Mouse (Mus musculus): ENCODE data around the gene Ppp1r8. TPM values are rescaled to one million over a fixed set of nuclear protein-coding genes. Genes with fewer than 3 reads are reported as not detected.
"Not testable (repeated sequence)": the region's sequence is repeated elsewhere in the genome, so short reads cannot be mapped to it uniquely, and the experiment has no call there.

Ppp1r8 gene
- polyA plus RNA-seq, 1 experiment from 2014 or later, result 52.8 TPM

DNA sequence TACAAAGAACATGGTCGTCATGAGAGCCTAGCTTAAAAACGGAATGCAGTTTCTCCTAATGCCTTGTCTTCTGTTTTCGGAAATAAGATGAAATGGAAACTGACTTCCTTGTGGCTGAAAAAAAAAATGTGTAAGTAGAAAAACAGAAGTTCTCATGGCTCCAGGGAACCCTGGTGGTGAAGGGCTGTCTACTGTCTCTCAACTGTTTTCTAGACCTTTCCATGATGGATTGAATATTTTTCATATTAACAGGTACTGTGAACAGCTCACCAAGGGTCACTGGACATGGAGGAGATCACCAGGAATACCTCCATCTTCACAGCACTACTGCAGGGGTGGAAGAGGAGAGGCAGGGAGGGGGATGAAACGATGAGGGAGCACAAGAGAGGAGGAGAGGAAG is 44.9 kb downstream of the Ppp1r8 start:
- in situ Hi-C loops (cut with MboI; ENCODE audit: low pct_unique_long_range_greater_than_20kb), result no loop called here
- no peak for TF ChIP-seq CTCF (IDR thresholded peaks at IDR 0.05)
- DNase-seq (ENCODE audit: low read depth, low spot score), result no peak
- POLR2A ChIA-PET, result interaction anchor here (0.7 kb wide), 1 partner anchor 123 kb away, joined by 7 read pairs; no protein-coding TSS in a partner anchor
- H3K27me3 ChIP-seq, result no peaks in the 10 kb centered on the region
- no peak for ATAC-seq
- CTCF ChIA-PET, result interaction anchor here (1.5 kb wide), 1 partner anchor 17 kb away, joined by 4 read pairs; no protein-coding TSS in a partner anchor

DNA sequence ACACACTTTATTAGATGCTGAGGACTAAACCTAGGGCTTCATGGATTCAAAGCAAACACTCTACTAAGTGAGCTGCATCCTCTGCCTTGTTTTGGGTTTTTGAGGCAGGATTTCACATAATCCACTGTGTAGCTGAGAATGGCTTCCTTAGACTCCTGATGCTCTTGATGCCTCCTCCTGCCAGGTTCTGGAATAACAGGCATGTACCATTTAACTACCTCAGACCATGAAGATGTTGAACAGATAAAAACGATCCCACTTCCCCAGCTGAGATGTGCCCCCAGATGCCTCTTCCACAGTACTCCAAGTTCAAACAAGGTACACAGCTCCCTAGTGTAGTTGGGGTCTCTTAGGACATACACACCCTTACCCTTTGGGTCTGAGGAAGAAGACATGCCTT is 45.5 kb downstream of the Ppp1r8 start:
- no peaks in the 10 kb centered on the region for H3K27me3 ChIP-seq
- no peak for TF ChIP-seq CTCF (IDR thresholded peaks at IDR 0.05)
- POLR2A ChIA-PET, result no interaction called here
- DNase-seq (ENCODE audit: low read depth, low spot score) (no peak), ATAC-seq (no peak)
- CTCF ChIA-PET, result interaction anchor here (1.3 to 1.5 kb wide), 2 partner anchors 17 to 26 kb away, joined by 3 to 4 read pairs; no protein-coding TSS in a partner anchor
- in situ Hi-C loops (cut with MboI; ENCODE audit: low pct_unique_long_range_greater_than_20kb), result no loop called here

DNA sequence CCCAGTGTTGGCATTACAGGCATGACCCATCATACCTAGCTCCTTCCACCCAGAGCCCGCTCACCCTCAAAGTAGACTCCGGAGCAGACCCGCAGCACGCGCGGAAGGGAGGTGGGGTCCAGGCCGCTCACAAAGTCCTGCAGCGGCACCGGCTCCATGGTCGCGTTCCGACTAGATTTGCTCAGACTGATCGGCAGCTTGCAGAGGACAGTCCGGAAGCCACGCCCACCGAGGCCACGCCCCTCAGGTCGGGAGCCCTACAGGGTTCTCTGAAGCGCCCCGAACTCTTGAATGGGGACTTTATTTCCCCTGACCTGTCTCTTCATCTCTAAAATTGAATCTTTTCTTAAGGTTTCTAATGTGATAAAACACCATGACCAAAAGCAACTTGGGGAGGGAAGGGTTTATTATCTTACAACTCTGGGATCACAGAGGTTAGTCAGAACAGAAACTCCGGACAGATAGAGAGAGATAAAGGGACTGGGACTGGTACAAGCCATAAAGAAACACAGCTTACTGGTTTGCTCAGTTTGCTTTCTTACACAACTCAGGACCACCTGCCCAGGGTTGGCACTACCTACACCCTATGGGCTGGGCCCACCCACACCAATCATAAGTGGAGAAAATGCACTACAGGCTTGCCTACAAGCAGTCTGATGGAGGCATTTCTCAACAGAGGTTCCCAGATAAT is 46.6 kb downstream of the Ppp1r8 start, which contains the start of gene Themis2:
Gene Themis2, minus strand, starts transcription at position 192 of the 691 bp plus-strand sequence.
- DNase-seq (ENCODE audit: low read depth, low spot score) (no peak), ATAC-seq (no peak)
- in situ Hi-C loops (cut with MboI; ENCODE audit: low pct_unique_long_range_greater_than_20kb), result no loop called here
- POLR2A ChIA-PET, result no interaction called here
- no peaks in the 10 kb centered on the region for H3K27me3 ChIP-seq
- TF ChIP-seq CTCF (IDR thresholded peaks at IDR 0.05), result no peak
- CTCF ChIA-PET, result interaction anchor here (1.3 kb wide), 1 partner anchor 27 kb away, joined by 3 read pairs; no protein-coding TSS in a partner anchor

DNA sequence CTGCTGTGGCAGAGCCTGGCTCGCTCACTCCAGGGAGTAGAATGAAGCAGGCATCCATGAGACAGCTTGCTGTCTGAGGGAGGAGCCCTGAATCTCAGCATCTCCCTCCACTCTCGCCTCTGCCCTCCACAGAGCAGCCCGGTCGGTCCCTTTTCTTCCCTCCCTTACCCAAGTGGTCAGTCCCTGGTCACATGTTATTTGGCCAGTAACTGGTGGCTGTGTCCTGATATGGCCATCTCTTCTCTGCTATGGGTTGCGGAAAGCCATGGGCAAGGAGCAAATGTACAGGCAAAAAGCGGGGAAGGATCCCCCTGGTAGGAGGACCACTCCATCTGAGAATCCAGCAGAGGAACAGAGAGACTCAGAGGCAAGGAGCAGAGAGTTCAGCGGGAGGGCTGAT is 47.8 kb downstream of the Ppp1r8 start:
- in situ Hi-C loops (cut with MboI; ENCODE audit: low pct_unique_long_range_greater_than_20kb), result no loop called here
- DNase-seq (ENCODE audit: low read depth, low spot score), result no peak
- H3K27me3 ChIP-seq, result no peaks in the 10 kb centered on the region
- ChIA-PET POLR2A (no interaction called here), CTCF (no interaction called here)
- no peak for ATAC-seq
- TF ChIP-seq CTCF (IDR thresholded peaks at IDR 0.05), result no peak

DNA sequence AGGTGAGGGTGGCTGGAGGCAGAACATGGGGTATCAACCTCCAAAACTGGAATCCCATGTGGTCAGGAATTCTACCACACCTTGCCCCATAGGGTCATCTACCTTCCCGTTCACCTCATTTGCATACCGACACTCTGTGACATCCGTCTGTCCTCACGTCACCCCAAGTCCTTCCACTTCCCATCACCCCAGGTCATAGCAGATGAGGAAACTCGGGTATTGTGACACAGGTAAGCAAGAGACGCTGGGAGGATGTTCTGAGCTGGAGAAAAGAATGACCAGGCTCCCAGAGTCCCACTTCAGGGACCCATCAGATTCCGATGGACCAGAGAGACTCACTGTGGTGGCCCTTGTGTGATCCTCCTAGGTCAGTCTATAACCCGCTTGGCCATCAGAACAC is 48.2 kb downstream of the Ppp1r8 start:
- CTCF ChIA-PET, result interaction anchor here (1.5 kb wide), 1 partner anchor 18 kb away, joined by 6 read pairs; no protein-coding TSS in a partner anchor
- no peak for TF ChIP-seq CTCF (IDR thresholded peaks at IDR 0.05)
- POLR2A ChIA-PET, result interaction anchor here (0.6 kb wide), 1 partner anchor 8 kb away, joined by 3 read pairs; no protein-coding TSS in a partner anchor
- in situ Hi-C loops (cut with MboI; ENCODE audit: low pct_unique_long_range_greater_than_20kb), result no loop called here
- no peaks in the 10 kb centered on the region for H3K27me3 ChIP-seq
- ATAC-seq (no peak), DNase-seq (ENCODE audit: low read depth, low spot score) (no peak)

DNA sequence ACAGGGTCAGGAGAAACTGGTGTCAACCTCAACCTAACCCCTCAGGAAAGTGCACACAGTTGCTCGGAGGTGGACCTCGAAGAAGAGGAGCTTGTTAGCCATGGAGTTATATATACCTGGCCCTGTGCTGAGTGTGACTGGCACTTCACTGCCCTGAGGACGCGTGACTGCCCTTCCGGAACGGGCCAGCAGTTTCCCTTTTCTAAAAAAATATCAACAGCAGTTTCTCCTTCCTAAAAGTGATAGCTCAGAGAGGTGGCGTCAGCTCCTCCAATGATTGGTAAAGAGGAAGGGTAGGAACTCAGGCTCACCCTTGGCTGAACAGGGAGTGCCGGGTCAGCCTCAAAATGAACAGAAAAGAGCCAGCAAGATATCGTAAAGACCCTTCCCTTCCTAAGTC is 48.9 kb downstream of the Ppp1r8 start:
- no peaks in the 10 kb centered on the region for H3K27me3 ChIP-seq
- ChIA-PET CTCF (interaction anchor here (0.7 to 1.7 kb wide), 3 partner anchors 12 to 29 kb away, joined by 3 to 6 read pairs (median 6); no protein-coding TSS in a partner anchor), POLR2A (interaction anchor here (0.6 kb wide), 1 partner anchor 9 kb away, joined by 3 read pairs; no protein-coding TSS in a partner anchor)
- no peak for TF ChIP-seq CTCF (IDR thresholded peaks at IDR 0.05)
- no peak for DNase-seq (ENCODE audit: low read depth, low spot score)
- no peak for ATAC-seq
- in situ Hi-C loops (cut with MboI; ENCODE audit: low pct_unique_long_range_greater_than_20kb), result no loop called here

DNA sequence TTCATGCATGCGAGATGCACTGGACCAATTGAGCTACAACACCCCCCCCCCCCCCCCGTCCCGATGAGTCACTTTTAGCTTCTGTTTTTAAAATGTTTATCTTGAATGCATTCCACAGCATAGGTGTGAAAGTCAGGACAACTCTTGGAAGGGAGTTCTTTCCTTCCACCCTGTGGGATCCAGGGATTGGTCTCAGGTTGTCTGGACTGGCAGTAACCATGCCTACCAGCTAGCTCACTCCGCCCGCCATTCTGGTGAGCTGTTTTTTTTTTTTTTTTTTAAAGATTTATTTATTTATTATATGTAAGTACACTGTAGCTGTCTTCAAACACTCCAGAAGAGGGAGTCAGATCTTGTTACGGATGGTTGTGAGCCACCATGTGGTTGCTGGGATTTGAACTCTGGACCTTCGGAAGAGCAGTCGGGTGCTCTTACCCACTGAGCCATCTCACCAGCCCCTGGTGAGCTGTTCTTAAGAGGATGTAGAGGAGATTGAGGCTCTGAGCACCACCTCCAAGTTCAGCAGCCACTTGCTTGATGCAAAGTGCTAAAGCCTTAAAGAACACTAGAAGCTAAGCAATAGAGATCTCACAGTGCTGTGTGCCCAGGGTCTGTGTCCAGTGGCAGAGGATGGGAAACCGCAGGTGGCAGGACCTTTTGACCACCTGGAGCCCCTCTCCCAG is 49.5 kb downstream of the Ppp1r8 start:
- in situ Hi-C loops (cut with MboI; ENCODE audit: low pct_unique_long_range_greater_than_20kb), result not testable (repeated sequence)

DNA sequence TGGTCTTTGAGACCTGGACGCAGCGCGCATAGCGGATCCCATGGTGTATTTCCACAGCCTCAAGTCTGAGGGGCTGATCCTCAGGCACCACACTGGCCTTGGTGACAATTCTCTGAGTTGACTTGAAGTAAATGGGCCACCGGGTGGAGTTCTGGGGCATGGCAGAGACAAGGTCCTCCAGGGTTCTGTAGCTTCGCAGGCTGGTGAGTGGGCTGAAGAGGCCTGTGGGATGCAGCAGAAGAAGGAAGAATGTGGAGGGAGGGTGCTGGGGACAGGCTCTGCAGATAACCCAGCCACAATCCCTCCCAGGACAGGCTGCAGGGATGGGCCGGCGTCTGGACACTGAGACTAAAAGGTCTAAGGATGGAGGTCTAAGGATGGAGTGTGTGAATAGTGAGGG is 53.2 kb downstream of the Ppp1r8 start:
- TF ChIP-seq CTCF (IDR thresholded peaks at IDR 0.05), result no peak
- ChIA-PET CTCF (no interaction called here), POLR2A (no interaction called here)
- DNase-seq (ENCODE audit: low read depth, low spot score) (no peak), ATAC-seq (no peak)
- in situ Hi-C loops (cut with MboI; ENCODE audit: low pct_unique_long_range_greater_than_20kb), result no loop called here
- H3K27me3 ChIP-seq, result no peaks in the 10 kb centered on the region

More for the DNA sequence above, 49.5 kb downstream of the Ppp1r8 start:
- H3K27me3 ChIP-seq; ATAC-seq; DNase-seq (ENCODE audit: low read depth, low spot score); POLR2A ChIA-PET: not testable (repeated sequence)
- CTCF ChIA-PET, result interaction anchor here (0.7 to 1.7 kb wide), 3 partner anchors 13 to 30 kb away, joined by 3 to 6 read pairs (median 6); no protein-coding TSS in a partner anchor

DNA sequence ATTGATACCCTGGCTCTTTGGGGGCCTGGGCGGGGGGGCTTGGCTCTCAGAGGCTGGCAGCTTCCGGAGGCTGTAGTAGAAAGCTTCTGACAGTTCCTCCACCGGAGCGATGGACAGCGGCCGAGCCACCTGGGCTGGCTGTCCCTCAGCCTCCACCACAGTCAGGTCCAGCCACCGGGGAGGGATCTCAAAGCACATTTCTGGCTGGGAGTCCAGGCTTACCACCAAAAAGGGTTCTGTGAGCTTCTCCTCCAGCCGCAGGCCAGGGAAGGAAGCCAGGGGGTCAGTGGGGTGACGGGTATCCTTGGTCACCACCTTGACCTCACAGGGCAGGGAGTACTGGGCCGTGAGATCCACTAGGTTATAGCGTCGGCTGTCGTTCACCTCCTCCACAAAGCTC is 57.7 kb downstream of the Ppp1r8 start:
- ChIA-PET CTCF (no interaction called here), POLR2A (no interaction called here)
- in situ Hi-C loops (cut with MboI; ENCODE audit: low pct_unique_long_range_greater_than_20kb), result no loop called here
- ATAC-seq (no peak), DNase-seq (ENCODE audit: low read depth, low spot score) (no peak)
- no peak for TF ChIP-seq CTCF (IDR thresholded peaks at IDR 0.05)
- no peaks in the 10 kb centered on the region for H3K27me3 ChIP-seq

DNA sequence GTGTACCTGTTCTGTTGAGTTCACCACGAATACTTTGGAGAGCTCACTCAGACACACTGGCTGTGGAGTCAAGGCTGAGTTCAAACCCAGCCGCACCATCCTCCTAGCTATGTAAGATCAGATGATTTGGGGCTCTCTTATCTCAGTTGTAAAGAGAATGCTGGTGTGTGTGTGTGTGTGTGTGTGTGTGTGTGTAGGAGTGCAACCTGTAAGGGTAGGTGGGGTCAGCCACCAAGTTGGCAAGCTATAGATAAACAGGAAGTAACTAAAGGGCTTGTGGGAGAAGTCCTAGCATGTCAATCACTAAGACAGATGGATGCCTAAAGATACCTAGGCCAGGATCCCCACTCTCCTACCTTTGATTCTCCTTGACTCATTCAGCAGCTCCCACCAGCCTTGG is 59.2 kb downstream of the Ppp1r8 start:
- no peaks in the 10 kb centered on the region for H3K27me3 ChIP-seq
- ATAC-seq, result no peak
- CTCF ChIA-PET, result interaction anchor here (1.5 kb wide), 1 partner anchor 39 kb away, joined by 4 read pairs; no protein-coding TSS in a partner anchor
- no peak for TF ChIP-seq CTCF (IDR thresholded peaks at IDR 0.05)
- DNase-seq (ENCODE audit: low read depth, low spot score), result no peak
- in situ Hi-C loops (cut with MboI; ENCODE audit: low pct_unique_long_range_greater_than_20kb), result no loop called here
- POLR2A ChIA-PET, result no interaction called here

DNA sequence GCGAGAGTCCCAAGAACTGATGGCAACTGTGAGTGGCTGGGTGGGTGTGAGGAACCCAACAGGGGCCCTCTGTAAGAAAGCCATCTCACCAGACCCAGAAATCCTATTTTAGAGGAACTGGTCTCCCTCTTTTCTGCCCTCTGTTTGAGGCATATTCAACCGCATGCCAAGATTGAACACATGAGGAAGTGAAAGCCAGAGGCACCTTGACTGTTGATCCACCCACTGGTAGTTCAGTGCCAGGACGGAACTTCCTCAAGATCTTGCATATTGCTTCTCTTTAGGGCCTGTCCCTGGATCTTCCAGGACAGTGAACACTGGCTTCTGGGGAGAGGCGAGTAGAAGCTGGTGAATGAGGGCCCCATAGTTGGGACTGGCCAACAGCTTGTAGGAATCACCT is 62.7 kb downstream of the Ppp1r8 start:
- CTCF ChIA-PET, result interaction anchor here (0.9 kb wide), 1 partner anchor 8 kb away, joined by 3 read pairs; no protein-coding TSS in a partner anchor
- POLR2A ChIA-PET, result no interaction called here
- DNase-seq (ENCODE audit: low read depth, low spot score) (no peak), ATAC-seq (no peak)
- H3K27me3 ChIP-seq, result no peaks in the 10 kb centered on the region
- in situ Hi-C loops (cut with MboI; ENCODE audit: low pct_unique_long_range_greater_than_20kb), result no loop called here
- no peak for TF ChIP-seq CTCF (IDR thresholded peaks at IDR 0.05)
